Mouse (Mus musculus) kidney, adult 11 months (tissue): Measurements from ENCODE around the gene Sdk2.

Experiments used
- DNase-seq: peaks from one replicate; pipeline ENCODE4 v3.0.0; 2022

The Sdk2 gene

DNA sequence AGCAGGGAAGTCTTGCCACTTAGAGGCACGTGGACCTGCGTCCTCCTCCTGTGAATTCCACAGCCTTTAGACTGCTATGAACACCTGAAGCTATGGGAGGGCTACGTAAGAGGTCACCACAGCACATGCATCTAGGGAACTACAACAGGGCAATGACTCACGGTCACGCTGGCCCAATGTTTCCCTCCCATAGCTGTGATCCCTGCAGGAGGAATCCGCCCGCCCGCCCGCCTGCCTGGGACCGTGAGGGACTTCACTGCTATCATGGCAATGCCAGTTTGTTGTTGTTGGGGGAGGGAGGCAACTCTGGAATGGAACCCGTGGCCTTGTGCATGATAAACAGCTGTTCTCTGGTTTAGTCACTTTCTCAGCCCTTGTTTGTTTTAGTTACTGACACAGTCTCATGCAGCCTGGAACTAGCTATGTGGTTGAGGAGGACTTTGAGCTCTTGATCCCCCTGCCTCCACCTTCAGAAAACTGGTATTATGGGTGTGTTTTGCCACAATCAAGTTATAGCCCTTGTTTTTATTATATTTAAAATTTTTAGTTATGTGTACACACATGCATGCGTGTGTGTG, 249.8 kb downstream of the Sdk2 start:
- DNase-seq: no peak

DNA sequence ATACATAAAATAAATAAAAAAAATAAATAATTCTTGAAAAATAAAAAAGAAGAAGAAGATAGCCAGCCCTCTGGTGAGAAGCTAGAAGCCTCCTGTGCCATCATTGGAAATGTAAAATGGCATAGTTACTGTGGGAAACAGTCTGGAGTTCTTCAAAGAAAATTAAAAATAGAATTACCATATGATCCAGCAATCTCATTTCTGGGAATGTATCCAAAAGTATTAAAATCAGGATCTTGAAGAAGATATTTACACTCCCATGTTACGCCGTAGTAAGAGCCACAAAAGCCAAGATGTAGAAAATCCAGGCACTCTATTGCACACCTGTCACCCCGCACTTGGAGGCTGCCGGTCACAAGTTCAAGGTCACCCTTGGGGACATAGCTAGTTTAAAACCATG, 250.4 kb downstream of the Sdk2 start:
- no peak for DNase-seq

- no peak for DNase-seq
Observed at GRCm38 (mm10) chr11:113811546-113812339, 255.1 kb downstream of the Sdk2 start.

- peak; percentile 45 for DNase-seq
Observed at GRCm38 (mm10) chr11:113810638-113811545, 256.0 kb downstream of the Sdk2 start.

DNA sequence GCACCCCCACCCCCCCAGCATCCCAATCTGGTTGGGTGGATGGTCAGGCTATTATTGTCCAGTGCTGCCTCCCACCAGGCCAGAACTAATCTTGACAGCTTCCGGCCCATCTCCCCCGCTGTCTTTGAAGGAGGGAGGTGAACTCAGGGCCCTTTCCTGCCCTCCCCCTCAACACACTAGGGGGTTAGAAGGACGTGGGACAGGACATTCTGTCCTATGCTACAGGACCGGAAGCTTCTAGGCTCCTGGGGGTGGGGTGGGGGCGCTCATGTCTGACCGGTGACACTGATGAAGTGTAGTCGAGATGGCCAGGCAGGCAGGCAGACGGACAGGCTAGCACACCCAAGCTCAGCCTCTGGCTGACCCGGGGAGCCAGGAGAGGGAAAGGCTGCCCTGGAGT, 259.8 kb downstream of the Sdk2 start:
- peak; percentile 82 for DNase-seq

GRCm38 (mm10) chr11:113806382-113807077, 260.3 kb downstream of the Sdk2 start:
- peak; percentile 15 for DNase-seq

DNA sequence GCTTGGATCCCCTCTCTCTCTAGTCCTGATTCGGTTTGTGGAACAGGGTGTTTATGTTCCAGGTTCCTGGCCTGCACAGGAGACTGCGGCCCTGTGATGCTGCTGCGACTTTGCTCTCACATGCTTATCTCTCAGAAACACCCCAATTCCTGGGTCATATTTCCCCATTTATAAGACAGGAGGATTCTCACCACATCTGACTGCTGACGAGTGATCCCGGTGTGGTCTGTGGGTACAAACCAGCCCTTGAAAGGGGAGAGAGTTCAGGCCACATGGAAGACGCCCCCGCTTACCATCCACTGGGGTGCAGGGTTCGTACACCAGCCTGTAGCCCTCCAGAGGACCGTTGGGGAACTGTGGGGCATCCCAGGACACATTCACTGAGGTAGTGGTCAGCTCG, 260.9 kb downstream of the Sdk2 start:
- DNase-seq: no peak

DNA sequence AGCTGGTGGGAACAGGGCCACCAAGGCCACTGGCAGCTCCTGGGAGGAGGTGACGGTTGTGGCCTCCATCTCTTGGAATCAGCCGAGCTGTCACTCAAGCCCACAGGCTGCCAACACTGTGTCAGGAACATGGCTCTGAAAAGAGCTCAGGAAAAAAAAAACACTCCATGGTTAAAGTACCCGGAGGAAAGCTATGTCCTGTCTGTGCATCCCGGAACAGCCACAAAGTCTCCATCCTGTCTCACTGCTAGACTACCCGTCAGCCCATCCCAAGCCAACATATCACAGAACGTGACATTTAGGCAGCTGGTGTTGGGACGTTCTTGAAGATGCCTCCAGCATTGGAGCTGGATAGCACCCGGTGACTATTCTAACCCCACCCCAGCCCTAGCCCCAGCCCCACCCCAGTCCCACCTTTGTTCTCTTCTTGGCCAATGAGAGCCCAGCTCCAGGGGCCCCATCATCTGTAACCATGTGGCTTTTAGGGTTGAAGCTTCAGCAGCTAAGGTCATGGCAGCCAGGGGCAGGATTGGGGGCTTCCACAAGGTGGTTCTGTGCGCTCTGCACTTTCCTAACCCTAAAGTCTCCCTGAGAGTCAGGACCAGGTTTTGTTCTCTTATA, 263.4 kb downstream of the Sdk2 start:
- DNase-seq: peak; percentile 32

DNA sequence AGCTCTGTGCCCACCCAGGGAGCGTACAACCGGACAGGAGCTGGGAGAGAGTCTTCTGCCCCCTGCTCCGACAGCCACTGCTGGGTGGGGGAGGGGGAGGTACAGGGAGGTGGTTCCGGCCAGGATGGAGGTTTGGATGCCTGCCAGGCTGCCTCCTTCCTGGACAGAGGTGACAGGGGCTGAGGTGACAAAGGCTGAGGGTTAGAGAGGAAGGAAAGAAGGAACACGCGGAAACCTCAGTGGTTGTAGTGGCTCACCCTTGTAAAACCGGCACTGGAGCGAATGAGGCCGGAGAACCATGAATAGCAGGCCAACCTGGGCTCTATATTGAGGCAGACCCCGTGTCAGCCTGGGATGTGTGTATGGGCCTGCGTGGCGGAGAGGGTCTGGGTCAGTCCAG, 264.4 kb downstream of the Sdk2 start:
- peak; percentile 67 for DNase-seq

DNA sequence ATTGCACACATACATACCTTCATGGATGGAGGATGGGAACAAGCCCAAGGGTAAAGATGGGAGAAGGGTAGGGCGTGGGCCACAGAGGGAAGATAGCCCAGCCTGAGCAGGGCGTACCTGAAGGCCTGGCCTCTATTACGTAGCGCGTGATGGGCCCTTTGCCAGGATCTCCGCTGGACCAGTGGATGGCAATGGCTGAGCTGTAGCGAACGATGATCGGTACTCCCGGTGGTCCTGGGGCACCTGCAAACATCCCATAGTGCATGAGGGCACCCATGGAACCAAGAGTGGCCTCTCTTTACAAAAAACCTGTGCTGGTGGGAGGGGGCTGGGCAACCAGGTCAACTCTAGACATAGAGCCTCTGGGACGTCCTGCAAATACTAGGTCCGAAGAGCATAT, 266.8 kb downstream of the Sdk2 start:
- DNase-seq: no peak

DNA sequence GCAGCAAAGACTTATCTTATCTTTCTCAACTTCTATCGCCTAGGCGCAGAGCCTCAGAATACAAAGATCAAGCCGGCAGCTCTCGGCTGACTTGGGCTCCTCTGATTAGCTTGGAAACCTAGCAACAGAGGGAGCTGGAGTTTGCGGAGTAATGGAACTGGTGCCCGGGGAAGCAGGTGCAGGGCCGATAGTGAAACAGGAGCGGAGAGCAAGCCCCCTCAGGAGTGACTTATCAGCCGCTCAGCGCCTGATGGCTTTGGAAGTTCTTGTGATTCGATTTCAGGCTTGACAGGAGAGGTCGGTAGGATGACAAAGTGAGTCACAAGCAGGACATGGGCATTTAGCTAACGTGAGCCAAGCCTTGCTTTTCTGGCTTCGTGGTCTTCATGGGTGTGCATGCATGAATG, 267.8 kb downstream of the Sdk2 start:
- no peak for DNase-seq

DNA sequence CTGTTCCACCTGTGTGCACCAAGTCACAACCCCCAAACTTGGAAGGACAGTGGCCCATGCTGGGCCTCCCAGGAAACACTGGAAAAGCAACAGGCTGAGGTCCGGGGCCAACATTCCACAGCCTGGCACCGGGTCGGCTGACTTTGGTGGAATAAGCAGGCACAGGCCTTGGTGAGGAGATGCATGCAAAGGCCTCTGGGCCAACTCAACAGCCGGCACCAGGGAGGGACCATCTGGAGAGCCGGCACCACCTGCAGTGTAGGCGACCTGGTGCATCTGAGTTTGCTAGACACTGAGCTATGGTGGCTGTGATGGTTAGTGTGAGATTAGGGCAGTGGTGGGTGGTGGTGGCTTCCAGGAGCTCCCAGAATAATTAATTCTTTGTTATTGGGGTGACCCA, 268.8 kb downstream of the Sdk2 start:
- DNase-seq: no peak

DNA sequence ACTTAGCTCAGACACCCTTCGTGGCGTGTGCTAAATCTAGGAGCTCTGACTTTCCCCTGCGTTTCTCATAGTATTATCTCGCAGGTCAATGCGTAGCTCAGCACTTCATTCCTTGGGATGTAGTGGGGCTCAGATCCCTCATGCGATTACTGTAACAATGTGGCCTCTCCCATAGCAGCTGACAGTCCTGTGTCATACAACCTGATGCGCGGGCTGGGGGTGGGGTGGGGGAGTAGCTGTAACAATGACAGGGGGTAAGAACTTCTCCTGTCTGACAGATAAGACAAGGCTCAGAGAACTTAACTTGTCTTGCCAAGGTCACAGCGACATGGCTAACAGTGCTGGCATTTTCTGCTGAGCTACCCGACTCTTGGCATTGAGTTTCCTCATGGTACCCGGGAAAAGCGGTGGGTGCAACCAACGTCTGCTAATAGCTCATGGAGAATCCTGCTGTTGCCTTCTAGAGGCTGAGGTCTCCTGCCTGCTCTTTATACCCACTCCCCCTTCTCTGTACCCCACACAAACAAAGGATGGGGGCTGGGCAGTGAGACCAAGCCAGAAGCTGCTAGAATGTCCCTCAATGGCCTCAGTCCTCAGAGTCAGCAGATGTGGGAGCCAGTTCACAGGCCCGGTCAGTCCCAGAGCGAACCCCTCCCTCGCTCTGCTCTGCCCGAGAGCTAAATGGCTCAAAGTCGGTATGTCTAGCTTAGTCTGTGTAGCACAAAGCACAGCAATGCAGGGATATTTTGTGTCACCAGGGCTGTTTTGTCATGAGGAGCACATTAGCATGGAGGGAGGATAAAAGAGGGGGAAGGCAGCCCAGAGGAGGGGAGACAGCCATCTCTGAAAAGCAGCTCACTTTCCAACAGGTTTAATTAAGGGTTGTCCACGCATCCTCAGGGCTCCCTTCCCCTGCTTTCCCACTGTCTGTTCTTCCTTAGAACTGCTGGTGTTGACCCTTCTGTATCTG, 269.5 kb downstream of the Sdk2 start:
- no peak for DNase-seq

- DNase-seq: no peak
Observed at GRCm38 (mm10) chr11:113795846-113796245, 271.0 kb downstream of the Sdk2 start.

DNA sequence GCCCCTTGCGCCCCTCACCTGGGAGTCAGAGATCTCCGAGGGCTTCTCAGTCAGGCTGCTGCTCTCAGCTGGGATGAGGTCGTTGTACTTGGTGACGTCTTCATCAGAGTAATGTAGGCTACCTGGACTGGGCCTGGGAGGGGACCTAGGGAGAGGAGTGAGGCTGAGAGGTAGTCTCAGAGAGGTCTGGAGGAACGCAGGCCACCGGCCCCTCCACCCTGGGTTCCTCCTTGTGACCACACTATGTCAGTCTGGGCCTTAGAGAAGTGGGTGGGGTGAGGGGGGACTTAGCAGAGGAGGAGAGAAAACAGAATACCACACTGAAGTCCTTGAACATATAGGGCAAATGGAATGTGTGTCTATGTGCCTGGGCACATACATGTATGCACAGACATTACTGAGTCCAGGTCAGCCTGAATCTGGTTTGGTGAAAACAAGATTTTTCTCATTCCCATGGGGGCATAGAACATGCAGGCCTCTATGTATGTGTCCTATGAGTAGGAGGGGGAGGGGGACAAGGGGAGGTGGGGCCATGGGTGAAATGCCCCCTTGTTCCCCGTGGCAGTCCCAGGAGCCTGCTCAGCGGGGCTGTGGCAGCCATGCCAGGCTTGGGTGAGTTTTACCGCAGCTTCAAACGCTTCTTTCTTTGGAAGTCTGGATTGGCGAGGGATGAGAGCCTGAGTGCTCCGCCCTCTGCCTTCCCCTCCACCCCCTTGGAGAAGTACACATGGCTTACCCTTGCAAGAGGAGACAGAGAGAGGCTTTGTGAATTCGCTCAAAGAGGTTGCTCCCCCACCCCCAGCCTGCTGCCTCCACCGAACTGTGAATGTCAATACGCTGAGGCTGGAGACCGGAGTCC, 275.3 kb downstream of the Sdk2 start:
- DNase-seq: no peak

DNA sequence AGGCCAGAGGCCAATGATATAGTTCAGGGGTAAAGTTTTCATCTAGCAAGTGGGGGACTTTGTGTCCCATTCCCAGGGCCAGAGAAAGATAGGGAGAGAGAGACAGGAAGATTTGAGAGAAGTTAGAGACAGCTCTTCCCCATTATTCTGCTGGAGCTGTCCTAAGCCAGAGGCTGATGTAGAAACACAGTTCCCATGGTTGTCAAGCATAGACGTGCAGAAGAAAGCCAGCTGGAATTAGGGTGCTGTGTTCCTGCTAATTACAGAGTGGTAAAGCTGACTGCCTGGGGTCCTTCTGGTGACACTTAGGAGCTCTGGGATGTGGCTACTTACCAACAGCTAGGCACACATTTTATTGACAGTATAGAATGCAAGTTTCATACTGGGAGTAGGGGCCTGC, 277.7 kb downstream of the Sdk2 start:
- no peak for DNase-seq

- peak; percentile 45 for DNase-seq
Observed at GRCm38 (mm10) chr11:113788183-113788789, 278.6 kb downstream of the Sdk2 start.

- no peak for DNase-seq
Observed at GRCm38 (mm10) chr11:113787432-113788182, 279.2 kb downstream of the Sdk2 start.

DNA sequence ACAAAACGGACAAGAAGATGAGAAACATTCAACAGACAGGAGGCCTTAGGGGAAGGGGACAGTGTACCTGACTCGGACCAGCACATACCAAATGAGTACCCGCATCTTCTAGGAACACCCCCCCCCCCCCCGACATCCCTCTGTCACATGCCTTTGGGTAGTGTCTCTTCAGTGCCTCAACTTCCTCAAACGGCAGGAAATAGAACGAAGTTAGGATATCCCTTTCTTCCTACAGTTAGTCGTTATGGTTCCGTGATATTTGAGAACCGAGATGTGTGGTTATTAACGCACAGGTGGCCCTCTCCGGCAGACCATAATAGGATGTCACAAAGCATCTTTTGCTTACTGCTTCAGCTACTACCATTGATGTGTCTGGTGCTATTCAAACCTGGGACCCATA, 279.8 kb downstream of the Sdk2 start:
- DNase-seq: no peak
